Mouse (Mus musculus) lung, embryonic 14.5 days (tissue): ENCODE measurements at regions not wholly inside any gene's neighbourhood (a gene's known extent, or its start where the extent isn't known, plus 50 kb on each side); places are given as distances from the start of the nearest gene placed in this dataset.

Experiments
- ATAC-seq: fragments of 200-750 bp; cut with Nextera tagmentation; 2 replicates; pipeline ENCODE4 v1.8.0; 2017; ENCODE audit warnings: mild to moderate bottlenecking, moderate TSS enrichment, moderate library complexity; ENCODE audit not compliant: insufficient read depth
- DNase-seq: peaks from one replicate; pipeline ENCODE4 v3.0.0-alpha.2; 2015
- H3K27ac ChIP-seq: fragments of 300-500 bp; sonication (generic); 2 replicates; pipeline ENCODE4 v1.5.1; 2014; ENCODE audit warnings: low read depth, mild to moderate bottlenecking, moderate library complexity
- H3K27me3 ChIP-seq: fragments of 300-500 bp; sonication (generic); 2 replicates; pipeline ENCODE4 v1.6.1; 2014; ENCODE audit warnings: low read length, control low read depth; ENCODE audit not compliant: insufficient read depth
- H3K36me3 ChIP-seq: fragments of 300-500 bp; sonication (generic); 2 replicates; pipeline ENCODE4 v1.6.1; 2014; ENCODE audit warnings: control low read depth; ENCODE audit not compliant: insufficient read depth
- H3K4me1 ChIP-seq: fragments of 300-500 bp; sonication (generic); 2 replicates; pipeline ENCODE4 v1.6.1; 2014; ENCODE audit warnings: antibody characterized with exemption, control low read depth; ENCODE audit not compliant: insufficient read depth
- H3K4me2 ChIP-seq: fragments of 300-500 bp; sonication (generic); 2 replicates; pipeline ENCODE4 v1.6.1; 2014; ENCODE audit warnings: mild to moderate bottlenecking
- H3K4me3 ChIP-seq: fragments of 300-500 bp; sonication (generic); 2 replicates; pipeline ENCODE4 v1.5.1; 2014; ENCODE audit warnings: low read depth, low read length
- H3K9ac ChIP-seq: fragments of 300-500 bp; sonication (generic); 2 replicates; pipeline ENCODE4 v1.6.1; 2014
- H3K9me3 ChIP-seq: fragments of 300-500 bp; sonication (generic); 2 replicates; pipeline ENCODE4 v1.6.1; 2016; ENCODE audit warnings: low read depth, low read length, control low read depth
- CTCF ChIP-seq: IDR thresholded peaks from 2 replicates; pipeline ENCODE4 v1.5.1; 2016; ENCODE audit warnings: antibody characterized with exemption, low read depth
- WGBS: fragments of 180-500 bp; shearing (Covaris S2); extraction: QIAGEN DNeasy Blood & Tissue Kit; methylation state at CpG from one replicate; pipeline ENCODE4 v1.1.7; 2014; 5-methylcytosine and 5-hydroxymethylcytosine counted together

- Histone ChIP-seq H3K9ac (no peak overlapping the region), H3K4me3 (no peak overlapping the region), H3K27me3 (no peaks in the 10 kb centered on the region), H3K36me3 (no peaks in the 10 kb centered on the region), H3K4me2 (no peak overlapping the region), H3K4me1 (no peaks in the 10 kb centered on the region), H3K27ac (no peak overlapping the region), H3K9me3 (no peaks in the 10 kb centered on the region)
- DNase-seq (no peak), ATAC-seq (no peak)
- TF ChIP-seq CTCF, result no peak
- WGBS, result 79% methylated on average over 3 of the region's 3 CpGs
These were observed 1175.0 kb downstream of the Gsdmc2 start for GRCm38 (mm10) chr15:62670026-62670425.

GRCm38 (mm10) chr15:62659096-62659495, 1185.9 kb downstream of the Gsdmc2 start:
- 76% methylated on average over 4 of the region's 4 CpGs for WGBS
- no peak overlapping the region for H3K27ac ChIP-seq
- no peaks in the 10 kb centered on the region for H3K27me3 ChIP-seq
- ATAC-seq (no peak), DNase-seq (no peak)
- no peaks in the 10 kb centered on the region for H3K36me3 ChIP-seq
- H3K4me3 ChIP-seq, result no peak overlapping the region
- no peaks in the 10 kb centered on the region for H3K9me3 ChIP-seq
- no peak overlapping the region for H3K4me2 ChIP-seq
- no peak for TF ChIP-seq CTCF
- no peaks in the 10 kb centered on the region for H3K4me1 ChIP-seq
- no peak overlapping the region for H3K9ac ChIP-seq

GRCm38 (mm10) chr15:62658695-62659094, 1186.3 kb downstream of the Gsdmc2 start:
- Histone ChIP-seq H3K4me3 (no peak overlapping the region), H3K27me3 (no peaks in the 10 kb centered on the region), H3K4me2 (no peak overlapping the region), H3K27ac (no peak overlapping the region), H3K9me3 (no peaks in the 10 kb centered on the region), H3K9ac (no peak overlapping the region), H3K36me3 (no peaks in the 10 kb centered on the region), H3K4me1 (no peaks in the 10 kb centered on the region)
- 80% methylated on average over 1 of the region's 1 CpGs for WGBS
- no peak for TF ChIP-seq CTCF
- no peak for DNase-seq
- no peak for ATAC-seq

GRCm38 (mm10) chr15:62646476-62647168, 1198.4 kb downstream of the Gsdmc2 start:
- TF ChIP-seq CTCF, result no peak
- no peaks in the 10 kb centered on the region for H3K36me3 ChIP-seq
- 60% methylated on average over 6 of the region's 6 CpGs for WGBS

GRCm38 (mm10) chr15:62644744-62645143, 1200.2 kb downstream of the Gsdmc2 start:
- Histone ChIP-seq H3K4me3 (no peak overlapping the region), H3K27ac (no peak overlapping the region), H3K4me2 (no peak overlapping the region), H3K36me3 (no peaks in the 10 kb centered on the region), H3K27me3 (no peaks in the 10 kb centered on the region), H3K4me1 (no peaks in the 10 kb centered on the region), H3K9ac (no peak overlapping the region), H3K9me3 (no peaks in the 10 kb centered on the region)
- WGBS, result 60% methylated on average over 2 of the region's 2 CpGs
- TF ChIP-seq CTCF, result no peak
- ATAC-seq (no peak), DNase-seq (no peak)

More at GRCm38 (mm10) chr15:62646476-62647168, 1198.4 kb downstream of the Gsdmc2 start:
- Histone ChIP-seq H3K9ac (no peak overlapping the region), H3K4me1 (no peaks in the 10 kb centered on the region), H3K4me3 (no peak overlapping the region), H3K27ac (no peak overlapping the region), H3K27me3 (no peaks in the 10 kb centered on the region), H3K4me2 (no peak overlapping the region), H3K9me3 (no peaks in the 10 kb centered on the region)
- ATAC-seq (no peak), DNase-seq (no peak)

- DNase-seq (no peak), ATAC-seq (no peak)
- Histone ChIP-seq H3K4me1 (no peaks in the 10 kb centered on the region), H3K36me3 (no peaks in the 10 kb centered on the region), H3K27ac (no peak overlapping the region), H3K9me3 (no peaks in the 10 kb centered on the region), H3K27me3 (no peaks in the 10 kb centered on the region), H3K9ac (no peak overlapping the region), H3K4me3 (no peak overlapping the region), H3K4me2 (no peak overlapping the region)
- 68% methylated on average over 1 of the region's 1 CpGs for WGBS
- TF ChIP-seq CTCF, result no peak
These were observed 1200.7 kb downstream of the Gsdmc2 start for GRCm38 (mm10) chr15:62644296-62644695.

GRCm38 (mm10) chr15:62641051-62641710, 1203.8 kb downstream of the Gsdmc2 start:
- TF ChIP-seq CTCF, result no peak
- DNase-seq (no peak), ATAC-seq (no peak)
- H3K36me3 ChIP-seq, result no peaks in the 10 kb centered on the region
- no peaks in the 10 kb centered on the region for H3K4me1 ChIP-seq
- H3K9ac ChIP-seq, result no peak overlapping the region
- 74% methylated on average over 7 of the region's 7 CpGs for WGBS
- no peaks in the 10 kb centered on the region for H3K9me3 ChIP-seq
- H3K27me3 ChIP-seq, result no peaks in the 10 kb centered on the region
- H3K4me3 ChIP-seq, result no peak overlapping the region
- no peak overlapping the region for H3K27ac ChIP-seq
- H3K4me2 ChIP-seq, result no peak overlapping the region
